Mouse (Mus musculus) cerebellum, adult 2 months (tissue): ENCODE data around the gene Nup37.

Experiments used
- CTCF ChIP-seq: fragments of 200-500 bp; IDR thresholded peaks from 2 replicates; pipeline ENCODE4 v1.5.1; 2011; ENCODE audit warnings: low read depth, mild to moderate bottlenecking, control low read depth, low read length, moderate library complexity, borderline replicate concordance; ENCODE audit not compliant: insufficient read depth
- POLR2A ChIP-seq: fragments of 200-500 bp; IDR thresholded peaks from 2 replicates; pipeline ENCODE4 v1.6.1; 2011; ENCODE audit warnings: low read length, control low read depth, borderline replicate concordance; ENCODE audit not compliant: insufficient read depth

DNA sequence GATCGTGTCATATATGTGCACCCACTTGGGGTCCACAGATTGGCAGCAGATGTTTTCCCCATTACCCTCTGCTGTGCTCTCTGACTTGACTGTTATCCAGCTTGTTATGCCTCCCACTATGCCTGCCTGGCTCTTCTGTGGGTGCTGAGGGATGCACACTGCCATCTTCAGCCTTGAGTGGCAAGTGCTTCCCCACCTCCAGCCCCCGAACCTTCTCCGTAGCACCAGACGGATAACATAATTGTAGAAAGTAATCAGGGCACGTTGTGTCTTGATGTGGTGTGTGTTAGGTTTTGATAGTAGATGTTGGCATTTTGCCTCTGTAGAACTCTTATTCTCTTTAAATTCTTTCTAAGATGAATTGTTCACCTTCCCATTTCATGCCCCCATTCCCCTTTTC lies 65.9 kb downstream of the Nup37 start:
- TF ChIP-seq CTCF, result no peak
- no peak for TF ChIP-seq POLR2A
